Mouse (Mus musculus) embryonic facial prominence, embryonic 11.5 days (tissue): ENCODE data around the gene Gm9936. TPM values are rescaled to one million over a fixed set of nuclear protein-coding genes. Genes with fewer than 3 reads are reported as not detected.
"Not testable (repeated sequence)": the region's sequence is repeated elsewhere in the genome, so short reads cannot be mapped to it uniquely, and the experiment has no call there.

Source experiments
- ATAC-seq: fragments of 200-750 bp; cut with Nextera tagmentation; replicated peaks from 2 replicates; pipeline ENCODE4 v1.8.0; 2017; ENCODE audit warnings: low read depth; ENCODE audit not compliant: insufficient number of reproducible peaks, low FRiP score, low TSS enrichment
- DNase-seq: peaks from one replicate; pipeline ENCODE4 v3.0.0-alpha.2; 2015; ENCODE audit warnings: low spot score
- H3K27ac ChIP-seq: fragments of 300-500 bp; sonication (generic); replicated peaks from 2 replicates; pipeline ENCODE4 v1.5.1; 2014; ENCODE audit warnings: mild to moderate bottlenecking, low read depth, low read length, control low read depth
- H3K27me3 ChIP-seq: fragments of 300-500 bp; sonication (generic); 2 replicates; pipeline ENCODE4 v1.6.1; 2014; ENCODE audit warnings: mild to moderate bottlenecking, low read length, moderate library complexity, mixed read lengths; ENCODE audit not compliant: control insufficient read depth, insufficient read depth
- H3K36me3 ChIP-seq: fragments of 300-500 bp; sonication (generic); replicated peaks from 2 replicates; pipeline ENCODE4 v1.6.1; 2014; ENCODE audit warnings: low read depth, mild to moderate bottlenecking, low read length, moderate library complexity, mixed read lengths; ENCODE audit not compliant: control insufficient read depth, insufficient read depth
- H3K4me1 ChIP-seq: fragments of 300-500 bp; sonication (generic); 2 replicates; pipeline ENCODE4 v1.6.1; 2014; ENCODE audit warnings: low read length, mixed read lengths; ENCODE audit not compliant: control insufficient read depth, insufficient read depth
- H3K4me2 ChIP-seq: fragments of 300-500 bp; sonication (generic); 2 replicates; pipeline ENCODE4 v1.6.1; 2014; ENCODE audit warnings: low read depth, mild to moderate bottlenecking, control low read depth, low read length, moderate library complexity
- H3K4me3 ChIP-seq: fragments of 300-500 bp; sonication (generic); 2 replicates; pipeline ENCODE4 v1.5.1; 2014; ENCODE audit warnings: low read depth, low read length, control low read depth
- H3K9ac ChIP-seq: fragments of 300-500 bp; sonication (generic); replicated peaks from 2 replicates; pipeline ENCODE4 v1.6.1; 2014; ENCODE audit warnings: mild to moderate bottlenecking, control low read depth, low read length
- H3K9me3 ChIP-seq: fragments of 300-500 bp; sonication (generic); replicated peaks from 2 replicates; pipeline ENCODE4 v1.6.1; 2016; ENCODE audit warnings: mild to moderate bottlenecking, low read length, inconsistent platforms, mixed read lengths; ENCODE audit not compliant: control insufficient read depth
- WGBS: fragments of 180-500 bp; shearing (Covaris S2); extraction: QIAGEN DNeasy Blood & Tissue Kit; methylation state at CpG from one replicate; pipeline ENCODE4 v1.1.7; 2014; 5-methylcytosine and 5-hydroxymethylcytosine counted together
- polyA plus RNA-seq: library from polyadenylated mRNA; unstranded; fragments of >200 nt; fragmentation: Nextera tagmentation; extraction: Ambion mirVana; gene quantifications from 2 replicates; pipeline ENCODE4 v1.2.1, GENCODE M21; 2014

Gm9936 gene
- polyA plus RNA-seq, 1 experiment from 2014 or later, result 0.29 TPM

DNA sequence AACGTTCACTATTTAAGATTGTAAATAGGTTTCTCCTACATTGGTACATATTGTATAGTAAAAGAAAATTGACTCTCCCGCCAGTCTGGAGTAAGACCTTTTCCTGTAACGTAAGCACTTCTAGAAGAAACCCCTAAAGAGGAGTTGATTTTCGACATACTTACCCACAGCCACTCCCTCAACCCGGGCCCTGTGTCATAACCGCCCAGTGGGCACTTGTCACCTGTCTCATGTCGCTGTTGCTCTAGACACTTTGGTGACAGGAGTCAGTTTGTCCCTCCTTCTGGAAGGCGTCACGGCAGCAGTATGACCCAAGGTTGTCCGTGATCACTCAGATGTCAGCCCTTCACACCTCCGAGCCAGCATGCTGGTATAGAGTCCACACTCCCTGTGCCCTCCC is 24.5 kb upstream of the Gm9936 start:
- Histone ChIP-seq H3K9me3 (no peaks in the 10 kb centered on the region), H3K27me3 (no peaks in the 10 kb centered on the region), H3K9ac (no peak overlapping the region), H3K27ac (no peak overlapping the region), H3K4me2 (no peak overlapping the region), H3K4me1 (no peaks in the 10 kb centered on the region), H3K36me3 (no peaks in the 10 kb centered on the region), H3K4me3 (no peak overlapping the region)
- 91% methylated on average over 11 of the region's 11 CpGs for WGBS
- DNase-seq (no peak), ATAC-seq (no peak)

DNA sequence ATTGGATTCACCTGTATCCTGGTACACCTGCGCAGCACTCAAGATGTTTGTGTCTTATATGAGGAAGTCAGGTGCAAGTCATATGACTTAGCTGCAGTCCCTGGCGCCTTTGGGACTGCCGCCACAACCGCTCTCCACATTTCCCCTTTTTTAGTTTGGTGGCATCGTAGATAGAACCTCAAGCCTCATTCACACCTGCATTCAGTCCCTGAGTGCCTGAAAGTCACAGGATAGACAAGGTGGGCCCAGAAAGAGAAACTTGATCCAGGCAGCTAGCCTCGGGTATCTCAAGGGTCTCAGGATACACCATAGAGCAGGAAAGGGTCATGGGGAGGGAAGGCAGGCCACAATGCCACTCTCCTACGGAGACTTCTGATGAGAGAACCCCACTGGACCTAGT is 23.8 kb upstream of the Gm9936 start:
- H3K27ac ChIP-seq, H3K4me2 ChIP-seq, H3K4me1 ChIP-seq, H3K9ac ChIP-seq, H3K9me3 ChIP-seq, DNase-seq, H3K36me3 ChIP-seq, ATAC-seq, H3K27me3 ChIP-seq, H3K4me3 ChIP-seq: not testable (repeated sequence)
- WGBS, result 87% methylated on average over 6 of the region's 7 CpGs

DNA sequence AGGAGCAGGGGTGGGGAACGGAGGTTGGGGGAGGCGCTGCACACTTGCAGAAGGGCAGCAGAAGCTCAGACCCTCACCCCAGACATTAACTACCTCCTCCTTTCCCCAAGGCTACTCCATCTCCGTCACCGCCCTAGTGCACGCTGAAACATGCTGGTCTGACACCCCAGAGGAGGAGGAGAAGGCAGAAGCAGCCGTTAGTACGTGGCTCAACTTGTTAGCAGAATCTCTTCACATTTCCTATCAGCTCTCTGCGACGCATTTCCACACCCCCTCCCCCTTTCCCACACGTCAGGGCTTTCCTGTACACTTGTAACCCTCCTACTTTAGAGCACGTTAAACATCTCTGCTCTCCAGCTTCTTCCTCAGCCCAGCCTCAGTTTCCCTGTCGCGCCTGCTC is 20.9 kb upstream of the Gm9936 start:
- H3K4me1 ChIP-seq, result peaks cover 5% of the 10 kb centered on the region; the same call in 1 of the 2 replicates
- 74% methylated on average over 13 of the region's 13 CpGs for WGBS

DNA sequence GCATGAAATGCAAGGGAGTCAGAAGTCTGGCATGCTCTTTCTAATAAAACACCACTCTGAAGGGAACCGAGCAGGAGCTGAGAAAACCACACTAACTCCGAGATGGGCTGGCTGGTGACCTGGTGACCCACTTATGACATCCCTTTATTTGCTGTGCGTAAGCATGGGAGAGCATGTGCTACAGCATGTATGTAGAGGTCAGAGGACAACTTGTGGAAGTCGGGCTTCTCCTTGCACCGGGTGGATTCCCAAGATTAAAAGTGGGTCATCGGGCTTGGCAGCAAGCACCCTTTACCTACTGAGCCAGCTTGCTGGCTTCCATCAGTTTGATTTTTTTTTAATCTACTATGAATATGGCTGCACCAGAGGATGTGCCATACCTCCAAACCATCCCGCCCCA is 19.0 kb upstream of the Gm9936 start:
- WGBS, result 67% methylated on average over 7 of the region's 7 CpGs
- H3K9me3 ChIP-seq, result no peaks in the 10 kb centered on the region
- no peak for DNase-seq
- peaks cover 5% of the 10 kb centered on the region; the same call in 1 of the 2 replicates for H3K4me1 ChIP-seq
- no peak overlapping the region for H3K27ac ChIP-seq
- no peak for ATAC-seq
- no peak overlapping the region for H3K4me2 ChIP-seq
- H3K4me3 ChIP-seq, result no peak overlapping the region
- no peaks in the 10 kb centered on the region for H3K27me3 ChIP-seq
- no peak overlapping the region for H3K9ac ChIP-seq
- no peaks in the 10 kb centered on the region for H3K36me3 ChIP-seq

More for the DNA sequence above, 20.9 kb upstream of the Gm9936 start:
- Histone ChIP-seq H3K9me3 (no peaks in the 10 kb centered on the region), H3K4me3 (no peak overlapping the region), H3K27me3 (no peaks in the 10 kb centered on the region), H3K27ac (no peak overlapping the region), H3K9ac (no peak overlapping the region), H3K36me3 (no peaks in the 10 kb centered on the region), H3K4me2 (no peak overlapping the region)
- no peak for ATAC-seq
- peak; percentile 24 for DNase-seq

DNA sequence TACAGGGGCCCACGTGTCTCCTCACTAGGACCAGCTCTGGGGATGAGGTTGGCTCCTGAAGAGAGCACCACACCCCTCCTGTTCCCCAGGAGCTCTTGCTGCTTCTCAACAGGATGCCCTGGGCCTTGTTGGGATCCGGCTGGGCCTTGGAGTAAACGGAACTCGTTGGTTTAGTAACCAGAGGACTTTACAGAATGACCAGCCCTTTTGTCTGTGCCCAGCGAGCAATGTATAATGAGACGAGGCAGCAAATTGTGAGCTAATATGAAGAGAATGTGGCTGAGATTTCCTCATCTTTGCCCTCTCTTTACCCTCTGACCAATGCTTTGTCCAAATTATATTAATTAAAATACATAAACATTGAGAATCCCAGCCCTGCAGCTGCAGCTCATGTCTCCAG is 17.8 kb upstream of the Gm9936 start:
- no peaks in the 10 kb centered on the region for H3K36me3 ChIP-seq
- H3K4me3 ChIP-seq, result no peak overlapping the region
- no peak overlapping the region for H3K9ac ChIP-seq
- H3K4me1 ChIP-seq, result peaks cover 5% of the 10 kb centered on the region; the same call in 1 of the 2 replicates
- H3K9me3 ChIP-seq, result no peaks in the 10 kb centered on the region
- ATAC-seq (0 out of 2 replicates have a peak, but pooled peaks have one; percentile 9), DNase-seq (peak; percentile 4)
- WGBS, result 25% methylated on average over 6 of the region's 6 CpGs
- no peak overlapping the region for H3K4me2 ChIP-seq
- no peaks in the 10 kb centered on the region for H3K27me3 ChIP-seq
- H3K27ac ChIP-seq, result peak overlapping the region; percentile 44; the same call in 1 of the 2 replicates

DNA sequence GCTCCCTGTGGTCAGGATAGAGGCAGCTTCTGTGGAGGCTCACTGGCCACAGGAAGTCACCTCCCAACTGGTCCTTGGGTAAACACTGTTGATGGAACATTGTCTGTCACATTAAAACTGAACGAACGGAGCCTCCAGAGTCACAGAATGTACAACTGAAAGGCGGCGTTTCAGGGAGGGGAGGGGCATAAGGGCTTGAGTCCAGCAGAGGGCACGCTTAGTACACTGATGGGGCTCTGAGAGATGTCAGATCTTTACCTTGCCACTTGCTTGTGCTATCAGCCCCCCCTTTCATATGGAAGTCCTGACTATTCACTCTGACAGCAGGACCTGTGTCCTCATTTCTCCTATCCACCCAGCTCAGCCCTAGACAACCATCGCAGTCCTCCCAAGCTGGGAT is 17.4 kb upstream of the Gm9936 start:
- Histone ChIP-seq H3K27ac (peak overlapping the region; percentile 44; the same call in 1 of the 2 replicates), H3K36me3 (no peaks in the 10 kb centered on the region), H3K9me3 (no peaks in the 10 kb centered on the region), H3K4me3 (no peak overlapping the region), H3K9ac (no peak overlapping the region), H3K27me3 (no peaks in the 10 kb centered on the region), H3K4me1 (peaks cover 5% of the 10 kb centered on the region; the same call in 1 of the 2 replicates), H3K4me2 (no peak overlapping the region)
- ATAC-seq (0 out of 2 replicates have a peak, but pooled peaks have one; percentile 18), DNase-seq (peak; percentile 17)
- WGBS, result 54% methylated on average over 6 of the region's 6 CpGs

DNA sequence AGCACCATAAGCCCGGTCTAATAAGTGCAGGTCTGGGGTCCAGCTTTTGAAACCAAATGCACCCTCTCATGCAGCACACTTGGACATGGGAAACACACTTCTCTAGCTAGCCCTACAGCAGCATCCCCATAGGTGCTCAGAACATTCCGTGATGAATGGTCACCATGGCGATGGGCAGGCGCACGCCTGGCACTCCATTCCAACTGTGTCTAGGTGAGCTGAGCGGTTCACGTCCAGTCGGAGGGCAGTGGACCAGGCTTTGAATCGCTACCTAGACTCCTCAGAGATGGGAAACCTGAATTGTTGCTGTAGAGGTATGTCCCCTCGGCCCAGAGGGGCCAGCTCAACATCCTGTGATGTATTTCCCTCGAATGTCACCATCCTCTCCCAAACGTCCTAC is 6.8 kb upstream of the Gm9936 start:
- no peaks in the 10 kb centered on the region for H3K27me3 ChIP-seq
- H3K4me1 ChIP-seq, result no peaks in the 10 kb centered on the region
- no peak overlapping the region for H3K4me2 ChIP-seq
- 90% methylated on average over 12 of the region's 12 CpGs for WGBS
- H3K9me3 ChIP-seq, result peaks cover 9% of the 10 kb centered on the region; the same call in 1 of the 2 replicates
- no peak overlapping the region for H3K9ac ChIP-seq
- H3K36me3 ChIP-seq, result no peaks in the 10 kb centered on the region
- no peak overlapping the region for H3K27ac ChIP-seq
- H3K4me3 ChIP-seq, result no peak overlapping the region
- no peak for DNase-seq
- ATAC-seq, result no peak

DNA sequence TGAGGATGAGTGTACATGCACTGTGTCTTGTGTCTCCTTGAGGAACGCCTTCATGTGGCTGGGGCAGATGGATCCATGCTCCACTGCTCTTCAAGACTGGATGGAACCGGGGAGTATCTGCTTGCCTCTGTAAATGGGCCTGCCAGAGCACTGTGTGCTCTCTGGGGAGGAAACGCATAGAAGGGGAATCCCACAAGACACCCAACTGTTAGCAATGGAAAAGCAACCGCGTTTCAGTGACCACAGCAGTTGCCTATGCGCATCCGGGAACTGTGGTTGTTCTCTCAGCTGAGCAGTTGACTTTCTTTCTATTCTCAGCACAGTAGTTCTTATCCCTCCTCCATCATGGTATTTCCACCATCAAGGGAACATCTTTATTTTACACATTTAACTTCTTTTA is 6.3 kb upstream of the Gm9936 start:
- no peak overlapping the region for H3K4me2 ChIP-seq

More for the DNA sequence above, 6.3 kb upstream of the Gm9936 start:
- DNase-seq, result no peak
- H3K9me3 ChIP-seq, result peaks cover 9% of the 10 kb centered on the region; the same call in 1 of the 2 replicates
- WGBS, result 77% methylated on average over 7 of the region's 7 CpGs
- no peaks in the 10 kb centered on the region for H3K27me3 ChIP-seq
- H3K4me1 ChIP-seq, result no peaks in the 10 kb centered on the region
- no peak overlapping the region for H3K4me3 ChIP-seq
- H3K9ac ChIP-seq, result no peak overlapping the region
- ATAC-seq, result no peak
- no peak overlapping the region for H3K27ac ChIP-seq
- H3K36me3 ChIP-seq, result no peaks in the 10 kb centered on the region
